Mouse (Mus musculus) CH12.LX (cell line): Measurements from ENCODE around the gene Amn. TPM values are rescaled to one million over a fixed set of nuclear protein-coding genes. Genes with fewer than 3 reads are reported as not detected.

ENCODE experiments used
- DNase-seq: peaks from one replicate; pipeline ENCODE4 v3.0.0-alpha.2; 2013; ENCODE audit errors: extremely low read depth
- H3K27ac ChIP-seq: 2 replicates; pipeline ENCODE4 v1.5.1; 2012; ENCODE audit warnings: low read depth, mild to moderate bottlenecking, control low read depth, moderate library complexity; ENCODE audit not compliant: insufficient read depth
- H3K27me3 ChIP-seq: replicated peaks from 2 replicates; pipeline ENCODE3; 2012; ENCODE audit warnings: inconsistent platforms
- H3K36me3 ChIP-seq, 2 experiments: replicated peaks in 1 of 2; 2 replicates each; pipeline versions ENCODE3 to v1.6.1; 2012; ENCODE audit warnings: inconsistent platforms in 1 of 2, low read length in 1 of 2, mild to moderate bottlenecking in 1 of 2, mixed read lengths in 1 of 2, moderate library complexity in 1 of 2; ENCODE audit not compliant: control insufficient read depth in 1 of 2, insufficient read depth in 1 of 2
- H3K4me1 ChIP-seq, 2 experiments: 2 replicates each; pipeline ENCODE4 v1.6.1; 2012; ENCODE audit warnings: inconsistent platforms in 1 of 2, moderate library complexity in 1 of 2; ENCODE audit not compliant: insufficient read depth in 2 of 2, control insufficient read depth in 1 of 2
- H3K4me2 ChIP-seq: 2 replicates; pipeline ENCODE4 v1.6.1; 2012; ENCODE audit warnings: low read depth, mild to moderate bottlenecking, control low read depth; ENCODE audit not compliant: poor library complexity, insufficient read depth, severe bottlenecking
- H3K4me3 ChIP-seq, 3 experiments: fragments of 150-350 bp in 1 of 3; sonication (generic) in 1 of 3; replicated peaks in 1 of 3; 2 replicates each; pipeline versions ENCODE3 to v1.5.1; 2011 to 2012; ENCODE audit warnings: low read depth in 2 of 3, low read length in 2 of 3, mild to moderate bottlenecking in 2 of 3, moderate library complexity in 2 of 3, control low read depth in 1 of 3, improper control_type of control experiment in 1 of 3, inconsistent platforms in 1 of 3, mixed read lengths in 1 of 3; ENCODE audit not compliant: poor library complexity in 1 of 3
- H3K79me2 ChIP-seq: replicated peaks from 2 replicates; pipeline ENCODE4 v1.6.1; 2012; ENCODE audit warnings: mild to moderate bottlenecking, moderate library complexity; ENCODE audit not compliant: control insufficient read depth, poor library complexity, insufficient read depth, severe bottlenecking; ENCODE audit errors: extremely low read depth
- H3K9ac ChIP-seq: 2 replicates; pipeline ENCODE4 v1.6.1; 2012; ENCODE audit warnings: low read depth, mild to moderate bottlenecking, control low read depth, moderate library complexity; ENCODE audit not compliant: insufficient read depth
- H3K9me3 ChIP-seq: replicated peaks from 2 replicates; pipeline ENCODE3; 2012; ENCODE audit warnings: low read length, inconsistent platforms, mixed read lengths
- BHLHE40 ChIP-seq: IDR thresholded peaks from 2 replicates; pipeline ENCODE4 v1.6.1; 2011; ENCODE audit warnings: mild to moderate bottlenecking, low read depth, low read length, improper control_type of control experiment
- E2F4 ChIP-seq: IDR thresholded peaks from 2 replicates; pipeline ENCODE4 v1.6.1; 2011; ENCODE audit warnings: low read depth, low read length, improper control_type of control experiment; ENCODE audit not compliant: insufficient replicate concordance
- EP300 ChIP-seq: IDR thresholded peaks from 2 replicates; pipeline ENCODE4 v1.6.1; 2011; ENCODE audit warnings: low read length, improper control_type of control experiment
- KAT2A ChIP-seq: IDR thresholded peaks from 2 replicates; pipeline ENCODE4 v1.6.1; 2012; ENCODE audit warnings: low read length, improper control_type of control experiment, inconsistent platforms; ENCODE audit not compliant: insufficient replicate concordance
- MAX ChIP-seq: IDR thresholded peaks from 2 replicates; pipeline ENCODE4 v1.6.1; 2011; ENCODE audit warnings: low read length, improper control_type of control experiment
- MAZ ChIP-seq: IDR thresholded peaks from 2 replicates; pipeline ENCODE4 v1.6.1; 2012; ENCODE audit warnings: low read depth, mild to moderate bottlenecking, inconsistent platforms, low read length, improper control_type of control experiment, moderate library complexity
- MEF2A ChIP-seq: IDR thresholded peaks from 2 replicates; pipeline ENCODE4 v1.6.1; 2014; ENCODE audit warnings: low read depth, mild to moderate bottlenecking, inconsistent platforms, low read length, improper control_type of control experiment, borderline replicate concordance
- MXI1 ChIP-seq: IDR thresholded peaks from 2 replicates; pipeline ENCODE4 v1.6.1; 2011; ENCODE audit warnings: mild to moderate bottlenecking, low read depth, low read length, improper control_type of control experiment
- MYC ChIP-seq: IDR thresholded peaks from 2 replicates; pipeline ENCODE4 v1.6.1; 2011; ENCODE audit warnings: low read depth, mild to moderate bottlenecking, improper control_type of control experiment, low read length
- PAX5 ChIP-seq: IDR thresholded peaks from 2 replicates; pipeline ENCODE4 v1.6.1; 2012; ENCODE audit warnings: low read length, inconsistent platforms, mixed read lengths
- POLR2A ChIP-seq: IDR thresholded peaks from 2 replicates; pipeline ENCODE4 v1.6.1; 2011; ENCODE audit warnings: low read depth, mild to moderate bottlenecking, improper control_type of control experiment, low read length
- POLR2AphosphoS2 ChIP-seq: IDR thresholded peaks from 2 replicates; pipeline ENCODE4 v1.6.1; 2011; ENCODE audit warnings: low read depth, low read length, improper control_type of control experiment
- RAD21 ChIP-seq: IDR thresholded peaks from 2 replicates; pipeline ENCODE4 v1.6.1; 2011; ENCODE audit warnings: low read depth, mild to moderate bottlenecking, low read length, improper control_type of control experiment, moderate library complexity
- TCF12 ChIP-seq: IDR thresholded peaks from 2 replicates; pipeline ENCODE4 v1.6.1; 2014; ENCODE audit warnings: low read depth, mild to moderate bottlenecking, inconsistent platforms, low read length, improper control_type of control experiment
- UBTF ChIP-seq: IDR thresholded peaks from 2 replicates; pipeline ENCODE4 v1.6.1; 2012; ENCODE audit warnings: low read depth, mild to moderate bottlenecking, inconsistent platforms, low read length, improper control_type of control experiment, moderate library complexity
- USF1 ChIP-seq: IDR thresholded peaks from 2 replicates; pipeline ENCODE4 v1.6.1; 2014; ENCODE audit warnings: low read depth, mild to moderate bottlenecking, inconsistent platforms, low read length, improper control_type of control experiment
- USF2 ChIP-seq: conservative IDR thresholded peaks from 2 replicates; pipeline ENCODE4 v1.6.1; 2011; ENCODE audit warnings: low read depth, low read length, improper control_type of control experiment
- ZMIZ1 ChIP-seq: IDR thresholded peaks from 2 replicates; pipeline ENCODE4 v1.6.1; 2012; ENCODE audit warnings: low read depth, mild to moderate bottlenecking, inconsistent platforms, low read length, improper control_type of control experiment
- ZNF384 ChIP-seq: IDR thresholded peaks from 2 replicates; pipeline ENCODE4 v1.6.1; 2012; ENCODE audit warnings: low read depth, low read length, improper control_type of control experiment, inconsistent platforms
- dilution Hi-C: fragments of 300-500 bp; cut with MboI; formaldehyde crosslinking; loops from 2 replicates; pipeline ENCODE4 v1.14.3; 2020; ENCODE audit warnings: low sequenced_read_pairs; ENCODE audit not compliant: extremely low pct_unique_long_range_greater_than_20kb, extremely low pct_ligation_motif_present
- in situ Hi-C: fragments of 300-500 bp; cut with MboI; formaldehyde crosslinking; loops from 3 replicates; pipeline ENCODE4 v1.14.3; 2019; ENCODE audit warnings: low sequenced_read_pairs, low pct_ligation_motif_present, low pct_unique_long_range_greater_than_20kb, mixed read lengths
- polyA plus RNA-seq: library from polyadenylated mRNA; unstranded; fragments of >175 nt; gene quantifications from 2 replicates; pipeline ENCODE4 v1.2.1, GENCODE M21; 2012; ENCODE audit warnings: low read depth; ENCODE audit not compliant: insufficient read length
- total RNA-seq, 2 experiments: library from RNA; depleted of rRNA; stranded (reverse); fragments of 300-350 nt in 1 of 2; fragments of >200 nt in 1 of 2; gene quantifications; 2 replicates each; pipeline ENCODE4 v1.2.3; 2012 to 2014

Gene Amn
- total and polyA plus RNA-seq, 3 experiments = 0.55 to 0.62 (median 0.61) TPM

GRCm38 (mm10) chr12:111303702-111304337 is 32.9 kb downstream of the Amn start:
- H3K4me2 ChIP-seq = no peak overlapping the region
- no peaks in the 10 kb centered on the region for H3K9me3 ChIP-seq
- H3K9ac ChIP-seq = no peak overlapping the region
- peaks cover 7 to 29% of the 10 kb centered on the region in 2 experiments for H3K4me1 ChIP-seq
- H3K27ac ChIP-seq = no peak overlapping the region
- no peak overlapping the region for H3K4me3 ChIP-seq
- no peaks in the 10 kb centered on the region for H3K27me3 ChIP-seq
- peaks cover 62 to 78% of the 10 kb centered on the region in 2 experiments for H3K36me3 ChIP-seq
- TF ChIP-seq MEF2A = no peak
- DNase-seq = no peak
- in situ Hi-C loops (no loop called here), dilution Hi-C loops (no loop called here)
- no peaks in the 10 kb centered on the region for H3K79me2 ChIP-seq

- peaks cover 6 to 21% of the 10 kb centered on the region in 2 experiments for H3K4me1 ChIP-seq
- no peaks in the 10 kb centered on the region for H3K9me3 ChIP-seq
- H3K27ac ChIP-seq = no peak overlapping the region
- no peak overlapping the region for H3K4me2 ChIP-seq
- no peak for TF ChIP-seq ZMIZ1
- TF ChIP-seq MAX = no peak
- no peak for TF ChIP-seq KAT2A
- TF ChIP-seq ZNF384 = no peak
- TF ChIP-seq MAZ = no peak
- no peak for TF ChIP-seq MYC
- TF ChIP-seq RAD21 = no peak
- no peak for TF ChIP-seq BHLHE40
- H3K36me3 ChIP-seq = peaks cover 77 to 89% of the 10 kb centered on the region in 2 experiments
- no peak overlapping the region for H3K9ac ChIP-seq
- no peaks in the 10 kb centered on the region for H3K27me3 ChIP-seq
- DNase-seq = no peak
- no peak overlapping the region for H3K4me3 ChIP-seq
- no peaks in the 10 kb centered on the region for H3K79me2 ChIP-seq
- in situ Hi-C loops = no loop called here
- dilution Hi-C loops = no loop called here
These were observed 35.9 kb downstream of the Amn start for GRCm38 (mm10) chr12:111306821-111307220.

GRCm38 (mm10) chr12:111309256-111309655 is 38.4 kb downstream of the Amn start:
- H3K27me3 ChIP-seq = no peaks in the 10 kb centered on the region
- DNase-seq = no peak
- in situ Hi-C loops (no loop called here), dilution Hi-C loops (no loop called here)
- H3K9ac ChIP-seq = no peak overlapping the region
- peaks cover 84 to 98% of the 10 kb centered on the region in 2 experiments for H3K36me3 ChIP-seq
- H3K4me2 ChIP-seq = no peak overlapping the region
- H3K4me1 ChIP-seq = peaks cover 0 to 4% of the 10 kb centered on the region in 2 experiments; a peak in 1 of 4 replicates
- no peak overlapping the region for H3K4me3 ChIP-seq
- H3K79me2 ChIP-seq = no peaks in the 10 kb centered on the region
- H3K9me3 ChIP-seq = no peaks in the 10 kb centered on the region
- no peak for TF ChIP-seq TCF12
- no peak for TF ChIP-seq UBTF
- no peak for TF ChIP-seq ZNF384
- TF ChIP-seq PAX5 = no peak
- no peak for TF ChIP-seq POLR2A
- no peak for TF ChIP-seq MAX
- TF ChIP-seq USF1 = no peak
- no peak for TF ChIP-seq POLR2AphosphoS2
- TF ChIP-seq MXI1 = no peak
- TF ChIP-seq USF2 = no peak
- no peak for TF ChIP-seq E2F4
- no peak for TF ChIP-seq EP300
- no peak overlapping the region for H3K27ac ChIP-seq
